Comparison of ENCODE assay signal across 11 mouse cellular contexts in genomic region chr12:29657061-29657460, GRCm38 (mm10).
DNase-seq lines count a peak whose midpoint lies in the region; ATAC-seq and TF ChIP-seq lines count a peak whose summit lies in the region.
"Had no signal": no experiment of that assay in that cellular context is flagged by ENCODE, and none has a peak within 500 bp of the region (broad histone marks: within the 10 kb centered on the region; RNA-seq: fewer than 3 reads in every experiment).

No protein-coding gene starts in this region.

- no peak for ATAC-seq in hindbrain, embryonic 12.5 days (ENCODE audit: low FRiP score)
- ATAC-seq in hindbrain, embryonic 11.5 days (ENCODE audit: low FRiP score) = no peak
- no peak for ATAC-seq in midbrain, embryonic 12.5 days (ENCODE audit: low FRiP score, low read depth)
- no peak for ATAC-seq in midbrain, embryonic 11.5 days (ENCODE audit: low FRiP score)
- no peak for ATAC-seq in forebrain, postnatal 0 days
- ATAC-seq in granulocyte monocyte progenitor cell, adult 5-6 weeks (replicated peaks; ENCODE audit: poor library complexity, severe bottlenecking) = no peak
- ATAC-seq: lung, postnatal 0 days had no signal

- H3K27me3 ChIP-seq in hindbrain, embryonic 12.5 days = no peaks in the 10 kb centered on the region
- H3K27me3 ChIP-seq in hindbrain, embryonic 11.5 days (ENCODE audit: control insufficient read depth, insufficient read depth, low read length) = no peaks in the 10 kb centered on the region
- H3K27me3 ChIP-seq in midbrain, embryonic 12.5 days = no peaks in the 10 kb centered on the region
- H3K27me3 ChIP-seq in midbrain, embryonic 11.5 days (ENCODE audit: control insufficient read depth, insufficient read depth, low read length) = no peaks in the 10 kb centered on the region
- H3K27me3 ChIP-seq in forebrain, postnatal 0 days (ENCODE audit: insufficient read depth, low read length) = no peaks in the 10 kb centered on the region

- no peak overlapping the region for H3K9ac ChIP-seq in hindbrain, embryonic 12.5 days
- no peak overlapping the region for H3K9ac ChIP-seq in hindbrain, embryonic 11.5 days (ENCODE audit: low read depth, low read length)
- H3K9ac ChIP-seq in midbrain, embryonic 12.5 days (replicated peaks) = no peak overlapping the region
- no peak overlapping the region for H3K9ac ChIP-seq in midbrain, embryonic 11.5 days (ENCODE audit: low read length)
- no peak overlapping the region for H3K9ac ChIP-seq in forebrain, postnatal 0 days

- WGBS in hindbrain, embryonic 12.5 days = 65% methylated on average over 3 of the region's 3 CpGs
- WGBS in hindbrain, embryonic 11.5 days = 81% methylated on average over 3 of the region's 3 CpGs
- 72% methylated on average over 3 of the region's 3 CpGs for WGBS in midbrain, embryonic 12.5 days
- WGBS in midbrain, embryonic 11.5 days = 80% methylated on average over 3 of the region's 3 CpGs
- WGBS in forebrain, postnatal 0 days = 24% methylated on average over 3 of the region's 3 CpGs

- no peak for DNase-seq in hindbrain, embryonic 11.5 days (ENCODE audit: low spot score)
- DNase-seq in midbrain, embryonic 11.5 days (ENCODE audit: low spot score, missing footprints) = no peak
- peak; percentile 64 for DNase-seq in forebrain, postnatal 0 days
- peak; percentile 73 for DNase-seq in retina, postnatal 1 day
- DNase-seq: heart, postnatal 14 days; liver; spleen, adult 18-20 months had no signal

- no peaks in the 10 kb centered on the region for H3K36me3 ChIP-seq in hindbrain, embryonic 12.5 days
- H3K36me3 ChIP-seq in hindbrain, embryonic 11.5 days (ENCODE audit: control insufficient read depth, insufficient read depth, low read length) = no peaks in the 10 kb centered on the region
- H3K36me3 ChIP-seq in midbrain, embryonic 12.5 days = no peaks in the 10 kb centered on the region
- H3K36me3 ChIP-seq in midbrain, embryonic 11.5 days (ENCODE audit: control insufficient read depth, insufficient read depth, low read length) = no peaks in the 10 kb centered on the region
- H3K36me3 ChIP-seq in forebrain, postnatal 0 days (ENCODE audit: insufficient read depth) = 0 out of 2 replicates have a peak, but pooled peaks cover 5% of the 10 kb centered on the region

- TF ChIP-seq CTCF in forebrain, postnatal 0 days (IDR thresholded peaks at IDR 0.05; ENCODE audit: low read depth) = no peak

- peaks cover 28% of the 10 kb centered on the region for H3K4me1 ChIP-seq in hindbrain, embryonic 12.5 days
- 0 out of 2 replicates have a peak, but pooled peaks cover 2% of the 10 kb centered on the region for H3K4me1 ChIP-seq in hindbrain, embryonic 11.5 days (replicated peaks; ENCODE audit: control insufficient read depth, insufficient read depth, low read length)
- H3K4me1 ChIP-seq in midbrain, embryonic 12.5 days = peaks cover 16% of the 10 kb centered on the region; the same call in 1 of the 2 replicates
- no peaks in the 10 kb centered on the region for H3K4me1 ChIP-seq in midbrain, embryonic 11.5 days (ENCODE audit: control insufficient read depth, insufficient read depth, low read length)
- peaks cover 22% of the 10 kb centered on the region for H3K4me1 ChIP-seq in forebrain, postnatal 0 days (ENCODE audit: insufficient read depth)

- H3K4me3 ChIP-seq in hindbrain, embryonic 12.5 days = no peak overlapping the region
- no peak overlapping the region for H3K4me3 ChIP-seq in hindbrain, embryonic 11.5 days (ENCODE audit: low read depth, low read length)
- no peak overlapping the region for H3K4me3 ChIP-seq in midbrain, embryonic 12.5 days
- H3K4me3 ChIP-seq in midbrain, embryonic 11.5 days (ENCODE audit: low read depth, low read length) = no peak overlapping the region
- H3K4me3 ChIP-seq in forebrain, postnatal 0 days (ENCODE audit: low read depth, low read length) = no peak overlapping the region

- peak overlapping the region; percentile 48; the same call in 1 of the 2 replicates for H3K27ac ChIP-seq in hindbrain, embryonic 12.5 days
- no peak overlapping the region for H3K27ac ChIP-seq in hindbrain, embryonic 11.5 days (ENCODE audit: low read depth, low read length)
- H3K27ac ChIP-seq in midbrain, embryonic 12.5 days (replicated peaks) = 0 out of 2 replicates have a peak overlapping the region, but pooled peaks have one; percentile 25
- H3K27ac ChIP-seq in midbrain, embryonic 11.5 days (ENCODE audit: low read depth, low read length) = no peak overlapping the region
- peak overlapping the region; percentile 67 for H3K27ac ChIP-seq in forebrain, postnatal 0 days (ENCODE audit: low read depth, low read length)

- H3K9me3 ChIP-seq in hindbrain, embryonic 12.5 days (replicated peaks) = no peaks in the 10 kb centered on the region
- H3K9me3 ChIP-seq in hindbrain, embryonic 11.5 days (ENCODE audit: control insufficient read depth, low read length) = no peaks in the 10 kb centered on the region
- no peaks in the 10 kb centered on the region for H3K9me3 ChIP-seq in midbrain, embryonic 12.5 days
- H3K9me3 ChIP-seq in midbrain, embryonic 11.5 days (ENCODE audit: control insufficient read depth, low read length) = no peaks in the 10 kb centered on the region
- no peaks in the 10 kb centered on the region for H3K9me3 ChIP-seq in forebrain, postnatal 0 days (ENCODE audit: low read length)

- no peak overlapping the region for H3K4me2 ChIP-seq in hindbrain, embryonic 12.5 days (replicated peaks)
- H3K4me2 ChIP-seq in hindbrain, embryonic 11.5 days (replicated peaks; ENCODE audit: low read depth, low read length) = no peak overlapping the region
- no peak overlapping the region for H3K4me2 ChIP-seq in midbrain, embryonic 12.5 days (replicated peaks)
- H3K4me2 ChIP-seq in midbrain, embryonic 11.5 days = no peak overlapping the region
- no peak overlapping the region for H3K4me2 ChIP-seq in forebrain, postnatal 0 days (ENCODE audit: low read depth)

Comparison
In these comparisons a context has a peak if more than half of its experiments do, and no peak if none do; other contexts are left out.
1. H3K27ac ChIP-seq: peak in hindbrain, embryonic 12.5 days (single experiment), midbrain, embryonic 12.5 days (single experiment) and forebrain, postnatal 0 days (single experiment); none in hindbrain, embryonic 11.5 days (single experiment) and midbrain, embryonic 11.5 days (single experiment).
2. DNase-seq: peak in forebrain, postnatal 0 days (single experiment) and retina, postnatal 1 day (single experiment); none in hindbrain, embryonic 11.5 days (single experiment) and midbrain, embryonic 11.5 days (single experiment).